Mouse (Mus musculus): ENCODE results near the gene Mras. TPM values are rescaled to one million over a fixed set of nuclear protein-coding genes. Genes with fewer than 3 reads are reported as not detected.

Gene Mras
- total RNA-seq, 2 experiments from 2014 or later = 4.0 to 5.1 TPM

Other genes starting within 250 kb of the Mras start
- gene Faiml, start 200.1 kb downstream of the Mras start, total RNA-seq (2021) = not detected
- gene Cep70, start 194.0 kb downstream of the Mras start, total RNA-seq (2021) = 1 to 10 TPM; 2.0 to 3.1 TPM
- gene Esyt3, start 78.8 kb downstream of the Mras start, total RNA-seq (2021) = not detected
- gene Nme9, start 14.1 kb upstream of the Mras start, total RNA-seq (2021) = not detected
- gene Armc8, start 131.5 kb upstream of the Mras start, total RNA-seq (2021) = 10 to 100 TPM; 22.0 to 25.2 TPM
- 1 to 10 TPM; 2.6 to 5.6 TPM for gene Dbr1, start 138.4 kb upstream of the Mras start, total RNA-seq (2021)
- not detected for gene A4gnt, start 175.1 kb upstream of the Mras start, total RNA-seq (2021)
- 1 to 10 TPM; 1.9 to 2.1 TPM for gene Dzip1l, start 192.1 kb upstream of the Mras start, total RNA-seq (2021)

All from gastrocnemius, postnatal 36 days (tissue).